18 mouse cellular contexts compared by ENCODE assay signal in genomic region chr12:5397423-5397822, GRCm38 (mm10). TPM values are rescaled to one million over a fixed set of nuclear protein-coding genes. Genes with fewer than 3 reads are reported as not detected.
"Had no signal": no experiment of that assay in that cellular context is flagged by ENCODE, and none has a peak within 500 bp of the region (broad histone marks: within the 10 kb centered on the region; RNA-seq: fewer than 3 reads in every experiment).

No protein-coding gene starts in this region.

- H3K4me1 ChIP-seq: liver, embryonic 15.5 days; megakaryocyte, embryonic 14.5 days; midbrain, embryonic 12.5 days; neural tube, embryonic 12.5 days; stomach, embryonic 15.5 days had no signal

- H3K4me3 ChIP-seq: liver, embryonic 15.5 days; lung, embryonic 15.5 days; megakaryocyte, embryonic 14.5 days; midbrain, embryonic 12.5 days; neural tube, embryonic 12.5 days; stomach, embryonic 15.5 days had no signal

- ATAC-seq: liver, postnatal 0 days; lung, postnatal 0 days; midbrain, embryonic 16.5 days had no signal

- H3K27me3 ChIP-seq: liver, embryonic 15.5 days; lung, embryonic 15.5 days; megakaryocyte, embryonic 14.5 days; neural tube, embryonic 12.5 days; stomach, embryonic 15.5 days had no signal

- H3K27ac ChIP-seq: liver, embryonic 15.5 days; lung, embryonic 15.5 days; macrophage; midbrain, embryonic 12.5 days; neural tube, embryonic 12.5 days; stomach, embryonic 15.5 days; stomach, postnatal 0 days had no signal

- H3K36me3 ChIP-seq: liver, embryonic 15.5 days; lung, embryonic 15.5 days; midbrain, embryonic 12.5 days; neural tube, embryonic 12.5 days; stomach, embryonic 15.5 days had no signal

- H3K4me2 ChIP-seq: liver, embryonic 15.5 days; lung, embryonic 15.5 days; midbrain, embryonic 12.5 days; neural tube, embryonic 12.5 days; stomach, embryonic 15.5 days had no signal

- H3K9ac ChIP-seq: liver, embryonic 15.5 days; liver, postnatal 0 days; lung, embryonic 15.5 days; midbrain, embryonic 12.5 days; neural tube, embryonic 12.5 days; stomach, embryonic 15.5 days had no signal

- H3K9me3 ChIP-seq: liver, embryonic 15.5 days; lung, embryonic 15.5 days; megakaryocyte, embryonic 14.5 days; midbrain, embryonic 12.5 days; neural tube, embryonic 12.5 days; stomach, embryonic 15.5 days had no signal

- DNase-seq: liver, postnatal 0 days; lung, postnatal 14 days; lung, postnatal 36 days; midbrain, embryonic 14.5 days; right cerebral cortex, postnatal 14 days; thymus, adult 2 months; thymus, postnatal 25 days; thymus, postnatal 4 days had no signal

RNA-seq across cellular contexts. Expression of gene Klhl29, which starts 21.9 kb away (rescaled TPM):
- polyA plus RNA-seq: macrophage had no signal
